Mouse (Mus musculus) retina, postnatal 1 day (tissue): ENCODE measurements around the gene Zpr1.
"Not testable (repeated sequence)": the region's sequence is repeated elsewhere in the genome, so short reads cannot be mapped to it uniquely, and the experiment has no call there.

Source experiments
- DNase-seq: peaks from one replicate; pipeline ENCODE4 v3.0.0-alpha.2; 2012

Gene Zpr1

DNA sequence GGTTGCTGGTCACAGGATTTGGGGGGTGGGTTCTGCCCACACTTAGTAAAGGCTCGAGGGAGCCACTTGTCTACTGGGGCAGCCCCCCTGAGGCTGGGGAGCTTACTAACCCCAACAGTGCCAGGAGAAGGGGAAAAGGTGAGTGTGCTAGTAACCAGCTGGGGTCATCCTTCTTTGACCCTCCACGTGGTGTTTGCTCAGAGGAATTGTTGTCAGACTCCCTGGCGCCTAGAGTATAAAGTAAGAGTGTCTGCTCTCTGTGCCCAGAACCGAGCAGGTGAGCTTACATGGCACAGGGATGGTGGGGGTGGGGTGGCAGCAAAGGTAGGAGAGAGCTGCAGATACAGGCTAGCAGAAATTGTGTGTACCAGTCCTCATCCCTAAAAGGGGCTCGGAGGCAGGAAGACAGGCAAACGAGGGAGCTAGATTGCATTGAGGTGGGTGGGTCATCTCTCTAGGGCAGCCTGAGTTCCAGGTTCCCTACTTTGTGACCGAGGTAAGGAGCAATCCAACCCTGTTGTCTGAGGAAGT is 4.5 kb upstream of the Zpr1 start, which contains the start of gene Apoa5:
Apoa5 (plus strand) TSS at position 291 of the 531 bp plus-strand sequence.
- DNase-seq: no peak

DNA sequence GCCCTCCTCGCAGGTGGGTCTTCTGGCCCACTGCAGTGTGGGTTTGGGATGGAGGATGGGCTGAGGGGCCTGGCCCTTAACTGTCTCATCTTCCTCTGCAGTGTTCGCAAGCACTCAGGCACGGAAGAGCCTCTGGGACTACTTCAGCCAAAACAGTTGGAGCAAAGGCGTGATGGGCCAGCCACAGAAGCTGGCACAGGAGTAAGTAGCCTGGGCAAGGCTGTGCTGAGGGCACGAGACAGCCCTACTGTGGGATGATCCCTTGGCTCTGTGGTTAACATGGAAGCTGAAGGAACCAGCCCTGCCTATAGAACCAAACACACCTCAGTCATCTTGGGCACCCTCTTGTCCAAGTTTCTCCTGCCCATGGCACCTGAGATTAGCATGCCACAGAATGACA is 3.7 kb upstream of the Zpr1 start:
- DNase-seq: no peak

DNA sequence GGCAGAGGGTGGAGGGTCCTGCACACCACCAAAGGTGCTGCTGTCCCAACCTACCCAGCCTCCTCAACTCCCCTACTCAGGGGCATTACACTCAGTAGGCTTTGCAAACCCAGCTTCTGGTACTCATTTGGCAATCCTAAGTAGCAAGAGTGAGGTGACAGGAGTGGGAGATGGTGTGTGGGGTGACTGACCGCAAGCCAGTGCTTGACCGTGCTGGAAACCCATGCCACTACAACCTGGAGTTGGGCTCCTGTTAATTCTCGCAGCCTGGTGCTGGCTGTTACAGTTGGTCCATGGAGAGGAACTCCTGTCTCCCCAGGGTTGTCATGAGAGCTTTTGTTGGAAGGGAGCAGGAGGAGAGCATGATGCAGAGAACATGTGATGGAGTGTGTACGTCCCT is 2.1 kb upstream of the Zpr1 start:
- DNase-seq: no peak

DNA sequence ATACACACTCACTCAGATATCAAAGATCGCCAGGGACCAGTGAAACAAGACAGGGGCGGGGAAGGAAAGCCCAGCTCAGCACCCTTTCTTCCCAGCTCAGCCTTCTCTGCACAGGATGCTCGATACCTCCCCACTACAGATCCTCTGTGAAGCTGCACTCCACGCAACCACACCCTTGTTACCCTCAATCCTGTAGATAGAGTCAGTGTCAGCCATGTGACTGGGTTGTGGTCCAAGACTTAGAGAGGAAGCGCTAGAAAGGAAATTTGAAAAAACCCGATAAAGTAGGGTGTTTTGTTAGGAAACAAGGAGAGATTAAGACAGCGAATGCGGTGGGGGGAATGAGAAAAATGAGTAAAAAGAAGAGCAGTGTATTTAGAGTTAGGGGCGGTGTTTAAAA is 794 bp upstream of the Zpr1 start:
- DNase-seq: no peak

DNA sequence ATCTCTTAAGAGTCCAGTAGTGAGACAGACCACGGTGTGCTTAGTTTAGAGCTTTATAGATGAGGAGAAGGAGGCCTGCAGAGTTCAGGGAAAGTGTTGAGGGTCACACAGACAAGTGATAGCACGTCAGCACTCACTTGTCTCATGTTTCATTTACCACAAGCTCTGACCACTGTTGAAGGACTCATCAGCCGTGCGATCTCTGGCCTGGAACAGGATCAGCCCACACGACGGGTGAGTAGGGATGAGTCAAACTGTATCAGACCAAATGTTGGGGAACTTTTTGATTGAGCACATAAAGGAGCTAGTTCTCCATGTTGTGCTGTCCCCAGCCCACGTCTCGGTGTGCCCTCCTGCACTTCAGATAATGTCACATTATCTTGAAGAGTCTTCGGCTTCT is 1.6 kb downstream of the Zpr1 start:
- DNase-seq: no peak

DNA sequence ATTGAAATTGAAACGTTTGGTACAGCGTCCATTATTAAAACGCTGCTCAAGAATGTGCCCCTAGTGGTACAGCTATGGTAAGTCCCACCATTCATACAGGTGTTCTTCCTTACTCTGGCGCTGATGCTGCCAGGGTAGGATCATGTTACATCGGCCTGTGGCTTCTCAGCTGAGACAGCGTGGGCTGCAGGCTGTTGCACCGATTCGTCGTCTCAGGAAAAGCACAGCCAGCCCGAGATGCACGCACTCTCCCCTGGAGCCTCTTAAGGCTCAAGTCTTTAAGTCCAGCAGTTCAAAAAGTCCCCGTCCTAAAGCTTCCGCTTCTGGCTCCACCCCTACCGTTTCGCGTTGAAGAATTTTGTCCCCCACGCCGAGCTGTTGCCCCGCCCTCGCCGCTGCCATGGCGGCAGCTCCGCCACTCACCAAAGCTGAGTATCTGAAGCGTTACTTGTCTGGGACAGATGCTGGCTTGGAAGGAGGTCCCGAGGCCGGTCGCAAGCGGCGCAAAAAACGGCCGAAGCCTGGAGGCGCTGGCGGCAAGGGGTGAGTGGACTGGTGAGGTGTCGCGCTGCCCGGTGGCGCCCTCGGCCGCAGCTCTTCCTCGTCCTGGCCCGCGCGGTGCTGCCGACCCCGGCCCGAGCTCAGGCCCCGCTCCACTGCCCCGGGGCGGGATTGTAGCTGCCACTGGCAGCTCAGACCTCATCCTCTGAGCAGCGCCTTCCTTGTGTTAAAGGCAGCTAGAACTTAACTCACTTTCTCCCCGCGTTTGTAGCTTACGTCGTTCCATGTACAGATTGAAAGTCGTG is 10.0 kb downstream of the Zpr1 start, which contains the start of gene Bud13:
Bud13 (plus strand) TSS at position 378 of the 806 bp plus-strand sequence.
- peak; percentile 96 for DNase-seq

DNA sequence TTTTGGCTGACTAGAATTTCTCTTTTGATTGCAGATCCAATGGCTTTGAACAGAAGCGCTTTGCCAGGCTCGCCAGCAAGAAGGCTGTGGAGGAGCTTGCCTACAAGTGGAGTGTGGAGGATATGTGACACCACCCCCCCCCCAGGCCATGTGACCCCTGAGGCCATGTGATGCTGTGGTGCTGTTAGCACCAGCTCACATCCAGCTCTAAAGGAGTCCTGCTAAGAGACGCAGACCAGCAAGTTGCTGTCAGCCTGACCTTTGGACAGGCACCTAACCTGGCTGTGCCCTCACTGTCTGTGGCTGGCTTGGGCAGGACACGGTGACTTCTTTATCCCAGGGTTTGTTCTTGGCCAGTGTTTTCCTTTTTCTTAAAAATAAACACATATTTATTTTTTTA is 25.5 kb downstream of the Zpr1 start:
- DNase-seq: no peak

DNA sequence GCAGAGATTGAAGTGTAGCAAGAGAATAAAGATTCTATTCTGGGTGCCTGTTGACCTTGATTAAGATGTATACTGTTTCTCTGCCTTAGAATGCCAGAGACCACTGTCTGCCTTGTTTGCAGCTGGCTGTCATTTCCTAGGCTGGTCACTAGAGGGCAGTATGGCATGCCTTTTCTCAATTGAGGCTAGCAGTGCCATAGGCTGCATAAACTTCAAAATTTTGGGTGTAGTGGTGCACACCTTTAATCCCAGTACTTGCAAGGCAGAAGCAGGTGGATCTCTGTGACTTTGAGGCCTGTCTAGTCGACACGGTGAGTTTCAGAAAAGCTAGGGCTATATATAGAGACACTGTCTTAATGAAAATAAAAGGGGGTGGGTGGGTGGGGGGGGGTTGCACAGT is 29.3 kb downstream of the Zpr1 start:
- DNase-seq: peak; percentile 75

DNA sequence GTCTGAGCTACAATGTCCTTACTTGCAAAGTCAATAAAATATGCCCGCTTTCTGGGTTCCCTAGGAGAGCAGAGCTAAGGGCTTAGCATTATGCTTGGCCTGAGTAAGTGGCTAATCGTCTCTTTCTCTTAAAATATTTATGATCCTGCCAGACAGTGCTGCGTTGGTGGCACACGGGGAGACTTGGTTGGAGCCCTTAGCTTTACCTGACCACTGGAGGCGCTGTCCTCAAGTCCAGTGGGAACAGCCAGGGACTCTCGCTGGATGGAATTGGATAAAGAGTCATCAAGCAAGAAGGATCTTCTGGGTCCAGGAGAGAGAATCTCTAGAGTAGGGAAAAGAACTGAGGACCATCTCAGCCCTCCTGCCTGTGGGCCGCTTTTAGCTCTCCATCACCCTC is 36.3 kb downstream of the Zpr1 start:
- peak; percentile 53 for DNase-seq

DNA sequence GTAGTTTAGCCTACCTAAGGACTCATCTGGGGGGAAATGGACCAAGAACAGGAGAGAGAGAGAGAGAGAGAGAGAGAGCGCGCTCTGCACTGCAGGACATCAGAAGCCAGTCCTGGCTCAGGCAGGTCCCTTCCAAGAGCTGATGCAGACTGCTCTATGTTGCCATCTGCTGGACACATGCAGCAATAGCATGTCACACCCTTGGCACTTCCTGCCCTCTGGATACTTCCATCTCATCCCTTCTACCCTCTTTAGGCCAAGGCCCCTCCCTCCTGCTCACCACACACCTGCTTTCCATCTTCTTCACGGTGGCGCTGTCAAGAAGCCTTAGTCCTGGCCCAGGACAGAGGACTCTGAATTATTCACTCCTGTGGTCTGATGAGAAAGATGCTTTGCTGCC is 41.6 kb downstream of the Zpr1 start:
- peak; percentile 88 for DNase-seq

DNA sequence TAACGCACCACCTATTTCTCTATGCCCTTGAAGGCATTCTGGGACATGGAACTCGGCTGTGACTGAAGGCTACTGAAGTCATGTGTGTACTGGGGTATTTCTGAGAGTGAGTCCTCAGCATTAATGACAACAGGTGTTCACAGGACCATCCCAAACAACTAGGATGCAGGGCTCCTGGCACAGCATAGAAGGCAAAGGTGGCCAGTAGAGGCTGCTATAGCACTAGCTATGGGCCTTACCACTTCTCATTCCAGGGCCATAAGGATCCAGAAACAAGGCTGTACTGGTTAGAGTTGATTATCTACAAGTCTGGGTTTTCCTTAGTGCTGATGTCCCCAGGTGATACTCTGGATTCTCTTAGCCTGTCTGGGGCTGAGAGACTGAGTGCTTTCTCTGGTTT is 42.1 kb downstream of the Zpr1 start:
- DNase-seq: no peak

DNA sequence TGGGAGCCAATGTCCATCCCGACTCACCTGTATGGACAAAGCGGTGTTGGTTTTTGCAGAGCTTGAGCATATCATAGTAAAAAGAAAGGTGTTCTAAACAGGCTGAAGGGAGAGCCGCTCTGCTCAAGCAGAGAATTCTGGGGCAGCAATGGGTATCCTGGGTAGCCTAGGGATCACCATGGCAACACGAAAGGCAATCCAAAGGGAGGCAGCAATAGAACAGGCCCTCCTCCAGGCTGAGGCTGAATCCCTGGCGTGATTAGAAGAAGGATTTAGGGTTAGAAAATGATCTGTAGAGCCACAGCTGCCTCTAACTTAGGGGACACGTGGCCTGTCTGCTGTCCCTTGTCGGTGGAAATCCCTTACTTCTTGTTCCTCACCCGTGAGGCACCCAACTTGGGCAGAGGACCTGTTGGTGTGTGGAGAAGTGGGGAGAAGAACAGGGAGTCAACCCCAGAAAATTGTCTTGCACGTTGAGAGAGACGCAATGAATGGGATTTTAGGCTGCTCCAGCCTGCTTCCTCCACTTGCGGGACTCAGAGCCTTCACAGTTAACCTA is 43.0 kb downstream of the Zpr1 start:
- peak; percentile 52 for DNase-seq

DNA sequence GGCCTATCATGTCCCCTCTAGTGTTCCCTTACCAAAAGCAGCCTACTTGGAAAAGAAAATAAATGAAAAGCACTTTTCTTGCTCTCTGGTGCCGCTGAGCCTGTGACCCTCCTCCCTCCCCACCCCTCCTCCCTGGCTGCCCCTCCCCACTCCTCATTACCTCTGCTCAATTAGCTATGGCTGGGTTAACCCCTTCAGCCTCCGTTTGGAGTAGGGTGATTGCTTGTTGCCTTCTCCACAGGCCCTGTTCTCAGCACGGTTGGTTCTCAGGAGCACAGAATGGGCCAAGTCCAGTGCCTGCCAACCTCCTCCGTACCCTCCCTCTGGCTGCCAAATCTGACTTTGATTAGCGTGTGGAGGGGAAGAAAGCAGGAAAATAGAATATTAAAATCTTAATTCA is 43.5 kb downstream of the Zpr1 start:
- peak; percentile 83 for DNase-seq

DNA sequence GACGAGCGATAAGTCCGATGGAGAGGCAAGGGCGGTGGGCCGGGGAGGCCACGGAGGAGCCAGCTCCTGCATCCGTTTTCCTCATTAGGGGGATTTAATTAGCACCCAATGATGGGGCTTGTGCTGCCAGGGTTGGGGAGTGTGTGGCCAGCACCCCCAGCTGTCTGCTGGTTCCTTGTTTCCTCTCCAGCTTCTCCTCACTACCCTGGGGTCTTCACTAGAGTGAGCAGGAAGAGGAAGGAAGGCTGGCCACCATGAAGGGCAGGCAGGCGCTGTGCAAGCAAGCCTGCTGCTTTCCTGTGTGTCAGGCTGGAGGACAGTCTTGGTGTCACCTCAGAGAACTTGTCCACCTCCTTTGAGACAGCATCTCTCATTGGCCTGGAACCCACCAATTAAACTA is 44.0 kb downstream of the Zpr1 start:
- DNase-seq: peak; percentile 63

DNA sequence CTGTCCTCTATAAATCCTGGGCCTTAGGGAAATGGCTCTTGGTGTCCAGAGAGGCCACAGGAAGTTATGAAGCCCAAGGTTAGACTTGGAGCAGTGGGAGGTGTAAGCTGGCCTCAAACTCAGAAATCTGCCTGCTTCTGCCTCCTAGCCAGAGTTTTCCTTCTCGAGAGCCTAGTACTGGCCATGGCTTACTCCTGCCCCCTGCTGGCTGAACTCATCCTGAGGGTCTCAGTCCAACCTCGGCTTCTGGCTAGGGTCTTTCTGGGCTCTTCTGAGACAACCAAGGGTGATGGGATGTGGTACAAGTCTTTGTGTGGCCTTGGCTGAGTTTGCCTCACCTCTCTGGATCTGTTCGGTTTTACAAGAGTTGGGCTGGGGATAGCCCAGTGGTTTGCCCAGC is 45.1 kb downstream of the Zpr1 start:
- no peak for DNase-seq

DNA sequence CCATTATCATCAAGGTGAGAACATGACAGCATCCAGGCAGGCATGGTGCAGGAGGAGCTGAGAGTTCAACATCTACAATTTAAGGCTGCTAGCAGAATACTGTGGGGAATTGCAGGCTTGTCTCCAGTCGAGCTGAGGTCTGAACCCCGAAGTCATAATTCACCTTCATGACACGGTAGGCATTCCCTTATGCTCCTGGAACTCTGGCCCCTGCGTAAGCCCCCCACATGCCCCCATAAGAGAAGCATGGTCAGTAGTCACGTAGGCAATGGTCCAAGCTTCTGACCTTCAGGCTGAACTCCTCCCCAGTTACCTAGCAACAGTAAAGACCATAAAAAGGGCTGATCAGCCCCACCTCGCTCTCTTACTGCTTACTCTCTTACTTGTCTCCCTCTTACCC is 47.0 kb downstream of the Zpr1 start, which contains the start of gene 4931429L15Rik:
4931429L15Rik (minus strand) TSS at position 101 of the 400 bp plus-strand sequence.
- DNase-seq: not testable (repeated sequence)

DNA sequence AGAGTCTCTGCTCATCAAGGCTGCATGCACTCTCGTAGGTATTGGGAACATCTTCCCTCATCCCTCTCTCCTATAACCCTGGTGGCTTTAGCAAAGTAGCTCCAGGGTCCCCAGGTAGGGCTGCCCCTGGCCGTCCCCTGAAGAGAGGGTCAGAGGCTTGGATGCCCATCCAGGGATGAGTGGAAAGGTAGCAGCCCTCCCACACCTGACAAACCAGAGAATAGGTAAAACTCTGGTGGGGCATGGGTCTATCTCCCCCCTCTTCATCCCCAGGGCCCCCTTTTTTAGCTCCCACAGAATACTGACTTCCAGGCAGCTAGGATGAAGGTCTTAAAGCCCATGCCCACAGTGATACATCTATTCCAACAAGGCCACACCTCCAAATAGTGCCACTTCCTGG is 47.6 kb downstream of the Zpr1 start:
- no peak for DNase-seq

DNA sequence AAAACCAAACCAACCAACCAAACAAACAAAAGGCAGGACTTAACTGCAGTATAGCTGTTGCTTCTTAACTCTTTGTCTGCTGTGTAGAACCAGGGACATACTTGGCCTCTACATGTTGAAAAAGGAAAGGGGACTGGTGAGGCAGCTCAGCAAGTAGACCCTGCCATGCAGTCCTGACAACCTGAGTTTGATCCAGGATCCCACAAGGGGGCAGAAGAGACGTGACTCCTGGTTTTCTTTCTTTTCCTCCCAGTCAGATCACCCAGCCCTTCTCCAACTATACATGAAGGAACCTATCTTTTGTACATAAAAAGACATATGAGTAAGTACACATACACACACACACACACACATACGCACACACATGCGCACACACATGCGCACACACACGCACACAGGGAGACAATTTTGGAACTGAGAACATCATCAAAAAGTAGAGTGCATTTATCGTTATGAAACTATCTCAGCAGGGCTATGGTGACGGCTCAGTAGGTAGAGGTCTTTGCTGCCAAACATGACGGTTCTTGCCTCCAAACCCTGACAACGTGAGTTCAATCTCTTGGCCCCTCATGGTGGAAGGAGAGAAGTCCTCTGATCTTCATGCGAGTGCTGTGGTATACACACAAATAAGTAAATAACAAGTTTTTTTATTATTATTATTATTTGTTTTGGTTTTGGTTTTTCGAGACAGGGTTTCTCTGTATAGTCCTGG is 54.0 kb downstream of the Zpr1 start:
- DNase-seq: no peak

DNA sequence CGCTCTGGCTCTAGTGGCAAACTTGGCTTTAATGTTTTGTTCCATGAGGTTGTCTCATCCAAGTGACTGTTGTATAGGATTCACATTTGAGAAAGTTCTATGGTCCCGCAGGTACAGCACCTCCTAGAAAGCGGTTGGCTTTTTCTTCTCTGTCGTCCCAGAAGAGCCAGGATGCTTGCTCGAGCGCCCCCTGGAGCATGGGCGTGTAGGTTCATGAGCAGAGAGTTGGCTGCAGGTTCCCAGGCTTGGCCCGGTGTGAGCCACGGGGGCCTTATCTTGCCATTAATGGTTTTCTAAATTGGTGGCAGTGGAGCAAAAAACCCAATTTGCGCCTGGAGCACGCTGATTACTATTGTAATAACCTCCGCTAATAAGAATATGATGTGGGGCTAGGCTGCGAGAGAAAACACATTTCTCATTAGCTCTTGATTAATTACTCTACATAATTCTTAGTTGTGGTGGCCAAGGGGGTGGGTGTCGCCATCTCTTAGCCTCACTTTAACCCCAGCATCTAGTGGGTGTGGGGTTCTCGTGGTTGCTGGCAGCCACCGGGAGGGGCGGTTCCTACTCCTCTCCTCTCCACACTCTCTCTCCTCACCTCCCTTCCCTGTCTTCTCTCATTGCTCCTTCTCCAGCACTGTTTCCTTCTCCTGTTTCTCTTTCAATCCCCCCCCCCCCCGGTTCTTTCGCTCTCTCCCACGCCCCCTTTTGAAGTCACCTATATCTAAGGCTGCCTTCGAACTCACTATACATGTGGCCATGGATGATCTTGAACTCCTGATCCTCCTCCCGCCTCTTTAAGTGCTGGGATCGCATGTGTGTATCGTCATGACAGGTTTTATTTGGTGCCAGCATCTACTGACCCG is 55.1 kb downstream of the Zpr1 start:
- peak; percentile 80 for DNase-seq

DNA sequence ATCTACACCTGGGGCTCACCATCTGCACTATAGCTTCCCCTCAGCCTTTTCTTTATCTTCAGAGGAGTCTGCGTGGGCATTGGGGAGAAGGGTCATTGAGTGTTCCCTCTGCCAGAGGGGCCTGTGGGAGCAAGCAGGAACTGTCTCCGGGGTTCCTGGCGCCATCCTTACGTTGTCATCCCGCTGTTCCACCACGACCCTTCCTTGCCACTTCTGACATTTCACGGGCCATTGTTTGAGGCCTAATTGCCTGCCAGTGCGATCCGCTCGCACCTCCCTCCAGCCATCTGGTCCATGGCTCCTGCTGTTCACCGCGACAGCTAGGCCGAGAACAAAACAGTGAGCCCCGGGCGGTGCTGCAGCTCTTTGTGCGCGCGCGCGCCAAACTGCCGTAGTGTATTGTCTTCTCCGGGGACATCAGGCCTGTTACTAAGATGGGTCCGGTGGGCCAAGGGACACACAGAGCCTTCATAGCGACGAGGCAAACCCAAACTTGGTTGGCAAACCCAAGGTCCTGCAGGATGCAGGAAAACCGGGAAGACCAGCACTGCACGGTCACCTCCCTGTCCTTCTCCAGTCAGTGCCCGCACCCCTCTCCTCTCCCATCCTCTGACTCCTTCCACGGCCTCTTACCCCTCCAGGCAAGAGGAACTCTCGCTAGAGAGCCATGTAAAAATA is 55.8 kb downstream of the Zpr1 start:
- peak; percentile 94 for DNase-seq

DNA sequence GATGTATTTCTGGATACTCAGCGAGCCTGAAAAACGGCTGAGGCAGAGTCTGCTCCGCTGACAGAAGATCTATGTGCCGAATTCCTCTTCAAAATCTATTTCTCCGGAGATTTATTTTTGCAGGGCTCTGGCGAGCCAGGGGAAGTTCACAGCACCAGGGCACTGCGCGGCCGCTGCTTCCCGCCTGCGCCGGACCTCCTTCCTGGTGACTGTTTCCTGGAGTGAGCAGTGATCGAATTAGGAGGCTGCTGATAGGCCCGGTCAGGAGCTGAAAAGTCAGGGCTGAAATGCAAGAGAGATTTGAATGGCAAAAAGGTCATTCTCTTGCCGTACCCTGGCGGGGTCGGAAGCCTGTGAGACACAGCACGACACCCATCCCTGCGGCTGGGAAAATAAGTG is 56.4 kb downstream of the Zpr1 start:
- no peak for DNase-seq
